ENCODE assay signal across 16 mouse cellular contexts in genomic region chr16:33769848-33770247, GRCm38 (mm10). TPM values are rescaled to one million over a fixed set of nuclear protein-coding genes. Genes with fewer than 3 reads are reported as not detected.
DNase-seq lines count a peak whose midpoint lies in the region; ATAC-seq and TF ChIP-seq lines count a peak whose summit lies in the region.
"Had no signal": no experiment of that assay in that cellular context is flagged by ENCODE, and none has a peak within 500 bp of the region (broad histone marks: within the 10 kb centered on the region; RNA-seq: fewer than 3 reads in every experiment).

No protein-coding gene starts in this region.

- no peaks in the 10 kb centered on the region for H3K9me3 ChIP-seq in G1E (replicated peaks)
- H3K9me3 ChIP-seq in stomach, postnatal 0 days (ENCODE audit: control insufficient read depth, low read length) = no peaks in the 10 kb centered on the region
- H3K9me3 ChIP-seq: hindbrain, embryonic 13.5 days; limb, embryonic 13.5 days had no signal

- no peaks in the 10 kb centered on the region for H3K27me3 ChIP-seq in G1E (ENCODE audit: insufficient read depth, low read length)
- H3K27me3 ChIP-seq in stomach, postnatal 0 days (ENCODE audit: control insufficient read depth, insufficient read depth, low read length) = no peaks in the 10 kb centered on the region
- H3K27me3 ChIP-seq: hindbrain, embryonic 13.5 days; limb, embryonic 13.5 days had no signal

- no peak overlapping the region for H3K9ac ChIP-seq in stomach, postnatal 0 days (ENCODE audit: low read length)
- H3K9ac ChIP-seq: hindbrain, embryonic 13.5 days; limb, embryonic 13.5 days had no signal

- H3K36me3 ChIP-seq in G1E (replicated peaks) = peaks cover 5% of the 10 kb centered on the region
- no peaks in the 10 kb centered on the region for H3K36me3 ChIP-seq in stomach, postnatal 0 days (ENCODE audit: control insufficient read depth, insufficient read depth, low read length)

- peak; percentile 74 for ATAC-seq in G1E (ENCODE audit: extremely low read depth, insufficient number of reproducible peaks, low FRiP score, poor library complexity, severe bottlenecking)
- ATAC-seq in megakaryocyte, adult 5-6 weeks (ENCODE audit: poor library complexity, severe bottlenecking) = peak; percentile 90
- ATAC-seq in stomach, postnatal 0 days (ENCODE audit: low FRiP score, low TSS enrichment) = no peak

- H3K27ac ChIP-seq in stomach, postnatal 0 days (replicated peaks) = no peak overlapping the region
- H3K27ac ChIP-seq: hindbrain, embryonic 13.5 days; limb, embryonic 13.5 days had no signal

- TF ChIP-seq EP300 in stomach, postnatal 0 days (optimal IDR thresholded peaks at IDR 0.05) = no peak

- 76% methylated on average over 7 of the region's 7 CpGs for WGBS in stomach, postnatal 0 days

- no peak overlapping the region; the same call in 1 of the 2 replicates for H3K4me3 ChIP-seq in G1E (ENCODE audit: low read depth, low read length)
- H3K4me3 ChIP-seq in stomach, postnatal 0 days (ENCODE audit: low read depth, low read length) = no peak overlapping the region
- H3K4me3 ChIP-seq: hindbrain, embryonic 13.5 days; limb, embryonic 13.5 days had no signal

- no peak for TF ChIP-seq CTCF in G1E (IDR thresholded peaks at IDR 0.05; ENCODE audit: low read depth, low read length)
- TF ChIP-seq CTCF in stomach, postnatal 0 days (IDR thresholded peaks at IDR 0.05; ENCODE audit: low read depth) = no peak

- peak; percentile 22 for DNase-seq in lung, postnatal 36 days
- no peak for DNase-seq in lung, adult 18-20 months
- DNase-seq in G1E (ENCODE audit: low spot score) = no peak
- peak; percentile 22 for DNase-seq in thymus, postnatal 14 days
- no peak for DNase-seq in adrenal gland, adult (ENCODE audit: inconsistent age in 2 of 2, low spot score in 1 of 2)
- no peak for DNase-seq in adrenal gland, postnatal 36 days
- DNase-seq in stomach, postnatal 0 days (ENCODE audit: low spot score) = no peak
- DNase-seq: adrenal gland, adult 8-10 months; cerebellum, adult 11 months; kidney, postnatal 10 days; layer of hippocampus, postnatal 36 days; lung, postnatal 4 days had no signal

- H3K4me1 ChIP-seq in G1E (ENCODE audit: insufficient read depth, low read depth, low read length) = peaks cover 81% of the 10 kb centered on the region
- no peaks in the 10 kb centered on the region for H3K4me1 ChIP-seq in stomach, postnatal 0 days (replicated peaks; ENCODE audit: control insufficient read depth, insufficient read depth)

- no peak overlapping the region for H3K4me2 ChIP-seq in stomach, postnatal 0 days (replicated peaks; ENCODE audit: low read depth)
- H3K4me2 ChIP-seq: hindbrain, embryonic 13.5 days; limb, embryonic 13.5 days had no signal

RNA-seq across cellular contexts. Expression of gene Muc13, which starts 24.0 kb away (rescaled TPM):
- total RNA-seq in G1E (2014; fragmentation: Nextera tagmentation) (2.7 and 2.9 TPM in 2 replicates), G1E (2017) (6.4 and 6.9 TPM in 2 replicates)
- 0.17 and 0.21 TPM in 2 replicates for polyA plus RNA-seq in G1E (2012)
- 1.2 and 2.1 TPM in 2 replicates for total RNA-seq in megakaryocyte, adult 5-6 weeks (2015)
- 0.81 and 1.8 TPM in 2 replicates for total RNA-seq in megakaryocyte, adult 5-6 weeks (2017)
- total RNA-seq in adrenal gland, postnatal 36 days (2021) = not detected
- 8.7 and 10.6 TPM in 2 replicates for polyA plus RNA-seq in stomach, postnatal 0 days (2015; fragmentation: Nextera tagmentation; extraction: Ambion mirVana)
- total RNA-seq: gastrocnemius, adult 18-20 months; layer of hippocampus, postnatal 36 days had no signal
- polyA plus RNA-seq: hindbrain, embryonic 13.5 days had no signal

RNA-seq across cellular contexts. Expression of gene Itgb5, which starts 59.6 kb away (rescaled TPM):
- total RNA-seq in G1E (2014; fragmentation: Nextera tagmentation) (0.24 and 5.6 TPM in 2 replicates), G1E (2017) (0.46 and 1.2 TPM in 2 replicates)
- 0.04 and 0.14 TPM in 2 replicates for polyA plus RNA-seq in G1E (2012)
- 11.8 and 15.2 TPM in 2 replicates for total RNA-seq in megakaryocyte, adult 5-6 weeks (2015)
- total RNA-seq in megakaryocyte, adult 5-6 weeks (2017) = 17.2 and 20.8 TPM in 2 replicates
- 100 to 1,000 TPM; 178 to 230 TPM for total RNA-seq in adrenal gland, postnatal 36 days (2021)
- polyA plus RNA-seq in stomach, postnatal 0 days (2015; fragmentation: Nextera tagmentation; extraction: Ambion mirVana) = 26.0 and 29.9 TPM in 2 replicates

Comparison
In these comparisons a context has a peak if more than half of its experiments do, and no peak if none do; other contexts are left out.
1. DNase-seq: peak in lung, postnatal 36 days (single experiment) and thymus, postnatal 14 days (single experiment); none in lung, adult 18-20 months (0 of 2), G1E (single experiment), adrenal gland, adult (0 of 2), adrenal gland, postnatal 36 days (0 of 2) and stomach, postnatal 0 days (single experiment).
2. RNA of gene Itgb5, which starts 59.6 kb away (total RNA-seq): 178 to 230 TPM in adrenal gland, postnatal 36 days; 11.8 to 20.8 TPM in megakaryocyte, adult 5-6 weeks and 0.24 to 5.6 TPM in G1E; every median in the first group is over 4 times any median in the second.